Mouse (Mus musculus): ENCODE data around the gene Enox1.
"Not testable (repeated sequence)": the region's sequence is repeated elsewhere in the genome, so short reads cannot be mapped to it uniquely, and the experiment has no call there.

Gene Enox1

GRCm38 (mm10) chr14:77156222-77156910 lies at the start of gene Enox1:
Gene Enox1 (plus strand): TSS chr14:77156763.
- peak; percentile 59 for DNase-seq

- DNase-seq, result not testable (repeated sequence)
Observed at GRCm38 (mm10) chr14:77110622-77111021, 45.9 kb upstream of the Enox1 start.

- no peak for DNase-seq
Observed at GRCm38 (mm10) chr14:77130612-77131011, 26.0 kb upstream of the Enox1 start.

GRCm38 (mm10) chr14:77136936-77137335 lies 19.6 kb upstream of the Enox1 start:
- DNase-seq, result no peak

GRCm38 (mm10) chr14:77141324-77142282 lies 15.0 kb upstream of the Enox1 start:
- peak; percentile 80 for DNase-seq

GRCm38 (mm10) chr14:77145103-77145502 lies 11.5 kb upstream of the Enox1 start:
- no peak for DNase-seq

GRCm38 (mm10) chr14:77147635-77148034 lies 8.9 kb upstream of the Enox1 start:
- no peak for DNase-seq

GRCm38 (mm10) chr14:77150556-77150955 lies 6.0 kb upstream of the Enox1 start:
- no peak for DNase-seq

- DNase-seq, result no peak
Observed at GRCm38 (mm10) chr14:77151431-77151830, 5.1 kb upstream of the Enox1 start.

- peak; percentile 23 for DNase-seq
Observed at GRCm38 (mm10) chr14:77156911-77157504, 445 bp downstream of the Enox1 start.

GRCm38 (mm10) chr14:77157505-77157911 lies 945 bp downstream of the Enox1 start:
- peak; percentile 46 for DNase-seq

- no peak for DNase-seq
Observed at GRCm38 (mm10) chr14:77159397-77159796, 2.8 kb downstream of the Enox1 start.

- DNase-seq, result no peak
Observed at GRCm38 (mm10) chr14:77162496-77162895, 5.9 kb downstream of the Enox1 start.

GRCm38 (mm10) chr14:77164396-77164795 lies 7.8 kb downstream of the Enox1 start:
- no peak for DNase-seq

GRCm38 (mm10) chr14:77168161-77168560 lies 11.6 kb downstream of the Enox1 start:
- DNase-seq, result no peak

- DNase-seq, result no peak
Observed at GRCm38 (mm10) chr14:77174491-77174890, 17.9 kb downstream of the Enox1 start.

GRCm38 (mm10) chr14:77174931-77175330 lies 18.4 kb downstream of the Enox1 start:
- no peak for DNase-seq

GRCm38 (mm10) chr14:77180241-77180640 lies 23.7 kb downstream of the Enox1 start:
- DNase-seq, result no peak

GRCm38 (mm10) chr14:77180753-77181374 lies 24.3 kb downstream of the Enox1 start:
- peak; percentile 9 for DNase-seq

GRCm38 (mm10) chr14:77183491-77183890 lies 26.9 kb downstream of the Enox1 start:
- DNase-seq, result no peak

- no peak for DNase-seq
Observed at GRCm38 (mm10) chr14:77190158-77190557, 33.6 kb downstream of the Enox1 start.

GRCm38 (mm10) chr14:77195314-77196020 lies 38.9 kb downstream of the Enox1 start:
- DNase-seq, result no peak
